Mouse (Mus musculus) lung, embryonic 15.5 days (tissue): ENCODE measurements around the gene Btbd35f16. TPM values are rescaled to one million over a fixed set of nuclear protein-coding genes. Genes with fewer than 3 reads are reported as not detected.
"Not testable (repeated sequence)": the region's sequence is repeated elsewhere in the genome, so short reads cannot be mapped to it uniquely, and the experiment has no call there.

Experiments used
- ATAC-seq: fragments of 200-750 bp; cut with Nextera tagmentation; 2 replicates; pipeline ENCODE4 v1.8.0; 2017; ENCODE audit warnings: moderate number of reproducible peaks, borderline replicate concordance; ENCODE audit not compliant: low FRiP score, low TSS enrichment; ENCODE audit errors: extremely low read depth
- H3K27ac ChIP-seq: fragments of 300-500 bp; sonication (generic); 2 replicates; pipeline ENCODE4 v1.5.1; 2015; ENCODE audit warnings: moderate library complexity, mild to moderate bottlenecking, inconsistent platforms
- H3K27me3 ChIP-seq: fragments of 300-500 bp; sonication (generic); 2 replicates; pipeline ENCODE4 v1.6.1; 2015; ENCODE audit warnings: inconsistent platforms
- H3K36me3 ChIP-seq: fragments of 300-500 bp; sonication (generic); 2 replicates; pipeline ENCODE4 v1.6.1; 2015; ENCODE audit warnings: inconsistent platforms
- H3K4me1 ChIP-seq: fragments of 300-500 bp; sonication (generic); 2 replicates; pipeline ENCODE4 v1.6.1; 2015; ENCODE audit warnings: inconsistent platforms
- H3K4me2 ChIP-seq: fragments of 300-500 bp; sonication (generic); 2 replicates; pipeline ENCODE4 v1.6.1; 2015; ENCODE audit warnings: inconsistent platforms, mild to moderate bottlenecking, moderate library complexity
- H3K4me3 ChIP-seq: fragments of 300-500 bp; sonication (generic); 2 replicates; pipeline ENCODE4 v1.5.1; 2015; ENCODE audit warnings: mild to moderate bottlenecking, inconsistent platforms
- H3K9ac ChIP-seq: fragments of 300-500 bp; sonication (generic); 2 replicates; pipeline ENCODE4 v1.6.1; 2015; ENCODE audit warnings: inconsistent platforms
- H3K9me3 ChIP-seq: fragments of 300-500 bp; sonication (generic); 2 replicates; pipeline ENCODE4 v1.6.1; 2016; ENCODE audit warnings: inconsistent platforms
- WGBS: fragments of 180-500 bp; shearing (Covaris S2); methylation state at CpG from one replicate; pipeline ENCODE4 v1.1.7; 2015; 5-methylcytosine and 5-hydroxymethylcytosine counted together
- polyA plus RNA-seq: library from polyadenylated mRNA; unstranded; fragments of >200 nt; fragmentation: Nextera tagmentation; extraction: Ambion mirVana; gene quantifications from 2 replicates; pipeline ENCODE4 v1.2.1, GENCODE M21; 2015

Btbd35f16 gene
- not detected in 2 replicates for polyA plus RNA-seq

DNA sequence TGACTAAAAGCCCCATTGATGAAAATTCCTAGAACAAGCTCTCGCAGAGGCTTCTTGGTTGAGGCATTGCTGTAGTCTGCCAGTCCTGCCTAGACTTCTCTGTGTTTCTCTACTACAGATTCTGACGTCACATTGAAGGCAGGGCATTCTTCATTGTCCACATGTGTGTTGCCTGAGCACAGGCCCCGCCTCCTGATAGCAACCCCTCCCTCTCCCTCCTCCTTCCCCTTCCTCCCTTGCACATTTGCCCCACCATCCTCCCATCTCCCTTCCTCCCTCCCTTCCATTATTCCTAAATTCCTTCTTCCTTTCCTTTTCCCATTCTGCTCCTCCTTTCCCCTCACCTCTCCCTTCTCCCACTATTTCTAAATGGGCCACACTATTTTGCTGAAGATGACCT, at the start of gene Btbd35f16:
Gene Btbd35f16, minus strand, starts transcription at position 101 of the 400 bp plus-strand sequence.
- not testable (repeated sequence) for H3K36me3 ChIP-seq, H3K27ac ChIP-seq, ATAC-seq, H3K9me3 ChIP-seq, H3K27me3 ChIP-seq, H3K4me2 ChIP-seq, H3K4me1 ChIP-seq, H3K9ac ChIP-seq, H3K4me3 ChIP-seq
- WGBS: no CpG with 5 or more reads among the region's 3 CpGs

Other genes starting within 250 kb of the Btbd35f16 start
- not detected in 2 replicates for gene Btbd35f10, start 204.1 kb downstream of the Btbd35f16 start, polyA plus RNA-seq
- not detected in 2 replicates for gene Btbd35f3, start 80.7 kb upstream of the Btbd35f16 start, polyA plus RNA-seq
- not detected in 2 replicates for gene Btbd35f28, start 239.6 kb upstream of the Btbd35f16 start, polyA plus RNA-seq